Mouse (Mus musculus) spleen, adult 2 months (tissue): ENCODE measurements around the gene Kif3c.

ENCODE experiments used
- CTCF ChIP-seq: fragments of 200-500 bp; IDR thresholded peaks from 2 replicates; pipeline ENCODE4 v1.5.1; 2011; ENCODE audit warnings: mild to moderate bottlenecking, inconsistent platforms; ENCODE audit not compliant: insufficient read depth, insufficient read length, insufficient replicate concordance; ENCODE audit errors: extremely low read depth
- POLR2A ChIP-seq: fragments of 200-500 bp; IDR thresholded peaks from 2 replicates; pipeline ENCODE4 v1.6.1; 2011; ENCODE audit warnings: low read depth, low read length, inconsistent platforms

- no peak for TF ChIP-seq CTCF
- TF ChIP-seq POLR2A: no peak
These were observed 62.3 kb downstream of the Kif3c start for GRCm38 (mm10) chr12:3427067-3427889.
